8 mouse cellular contexts compared by ENCODE assay signal in genomic region chr2:52857611-52858528, GRCm38 (mm10). TPM values are rescaled to one million over a fixed set of nuclear protein-coding genes. Genes with fewer than 3 reads are reported as not detected.
DNase-seq lines count a peak whose midpoint lies in the region; ATAC-seq and TF ChIP-seq lines count a peak whose summit lies in the region.

Gene Fmnl2, plus strand, starts transcription at chr2:52857860.

- peak within 1 kb of the TSS; percentile 94 for H3K9ac ChIP-seq in forebrain, embryonic 12.5 days
- H3K9ac ChIP-seq in heart, embryonic 15.5 days, result peak within 1 kb of the TSS; percentile 87
- H3K9ac ChIP-seq in liver, embryonic 11.5 days (ENCODE audit: low read depth, low read length), result peak within 1 kb of the TSS; percentile 66
- peak within 1 kb of the TSS; percentile 88 for H3K9ac ChIP-seq in stomach, embryonic 16.5 days (ENCODE audit: low read length)

- peak within 1 kb of the TSS; percentile 89 for H3K4me2 ChIP-seq in forebrain, embryonic 12.5 days
- peak within 1 kb of the TSS; percentile 99 for H3K4me2 ChIP-seq in heart, embryonic 15.5 days
- peak within 1 kb of the TSS; percentile 93 for H3K4me2 ChIP-seq in liver, embryonic 11.5 days
- peak within 1 kb of the TSS; percentile 79 for H3K4me2 ChIP-seq in stomach, embryonic 16.5 days (ENCODE audit: low read depth, low read length)

- peak; percentile 90 for TF ChIP-seq POLR2A in brain, embryonic 14.5 days (IDR thresholded peaks at IDR 0.05; ENCODE audit: borderline replicate concordance, extremely low read depth, insufficient read depth, insufficient read length, poor library complexity, severe bottlenecking)

- peaks cover 36% of the 10 kb centered on the region for H3K4me1 ChIP-seq in forebrain, embryonic 12.5 days
- peaks cover 10% of the 10 kb centered on the region for H3K4me1 ChIP-seq in heart, embryonic 15.5 days (replicated peaks)
- H3K4me1 ChIP-seq in liver, embryonic 11.5 days (replicated peaks; ENCODE audit: control insufficient read depth, insufficient read depth, low read length), result no peaks in the 10 kb centered on the region
- H3K4me1 ChIP-seq in stomach, embryonic 16.5 days (ENCODE audit: control insufficient read depth, insufficient read depth, low read length), result peaks cover 21% of the 10 kb centered on the region

- DNase-seq in 3134 (ENCODE audit: extremely low read depth, insufficient read length, low spot score), result peak; percentile 82
- peak; percentile 90 for DNase-seq in brain, embryonic 14.5 days (ENCODE audit: low read depth)
- DNase-seq in kidney, postnatal 10 days, result peak; percentile 93
- peak; percentile 77 for DNase-seq in liver, embryonic 11.5 days (ENCODE audit: low spot score)
- DNase-seq in neural tube, embryonic 10.5 days (ENCODE audit: extremely low spot score, low spot score), result peak; percentile 90

- H3K27ac ChIP-seq in forebrain, embryonic 12.5 days, result peak within 1 kb of the TSS; percentile 89
- H3K27ac ChIP-seq in heart, embryonic 15.5 days, result peak within 1 kb of the TSS; percentile 67
- no peak within 1 kb of the TSS for H3K27ac ChIP-seq in liver, embryonic 11.5 days (ENCODE audit: low read depth, low read length)
- peak within 1 kb of the TSS; percentile 73 for H3K27ac ChIP-seq in stomach, embryonic 16.5 days (ENCODE audit: low read length)

- WGBS in forebrain, embryonic 12.5 days, result under 1% methylated on average over 112 of the region's 114 CpGs
- under 1% methylated on average over 112 of the region's 114 CpGs for WGBS in heart, embryonic 15.5 days
- WGBS in liver, embryonic 11.5 days, result under 1% methylated on average over 114 of the region's 114 CpGs
- under 1% methylated on average over 111 of the region's 114 CpGs for WGBS in stomach, embryonic 16.5 days

- peak; percentile 95 for ATAC-seq in forebrain, embryonic 12.5 days (ENCODE audit: low FRiP score)
- peak; percentile 88 for ATAC-seq in heart, embryonic 15.5 days (replicated peaks; ENCODE audit: insufficient number of reproducible peaks, insufficient read depth, low FRiP score, low read depth)
- ATAC-seq in liver, embryonic 11.5 days (replicated peaks; ENCODE audit: low FRiP score), result peak; percentile 79
- peak; percentile 91 for ATAC-seq in stomach, embryonic 16.5 days (ENCODE audit: insufficient read depth, low FRiP score)

- no peaks in the 10 kb centered on the region for H3K9me3 ChIP-seq in forebrain, embryonic 12.5 days
- no peaks in the 10 kb centered on the region for H3K9me3 ChIP-seq in heart, embryonic 15.5 days (replicated peaks)
- H3K9me3 ChIP-seq in liver, embryonic 11.5 days (ENCODE audit: control insufficient read depth, low read length), result no peaks in the 10 kb centered on the region
- H3K9me3 ChIP-seq in stomach, embryonic 16.5 days (replicated peaks; ENCODE audit: control insufficient read depth, low read length), result no peaks in the 10 kb centered on the region

- peak within 1 kb of the TSS; percentile 78 for H3K4me3 ChIP-seq in forebrain, embryonic 12.5 days (replicated peaks)
- peak within 1 kb of the TSS; percentile 89 for H3K4me3 ChIP-seq in heart, embryonic 15.5 days
- H3K4me3 ChIP-seq in liver, embryonic 11.5 days (ENCODE audit: low read depth, low read length), result peak within 1 kb of the TSS; percentile 71
- H3K4me3 ChIP-seq in stomach, embryonic 16.5 days (replicated peaks; ENCODE audit: low read length), result peak within 1 kb of the TSS; percentile 93

- no peaks in the 10 kb centered on the region for H3K36me3 ChIP-seq in forebrain, embryonic 12.5 days (replicated peaks)
- no peaks in the 10 kb centered on the region for H3K36me3 ChIP-seq in heart, embryonic 15.5 days
- H3K36me3 ChIP-seq in liver, embryonic 11.5 days (ENCODE audit: control insufficient read depth, insufficient read depth, low read length), result no peaks in the 10 kb centered on the region
- no peaks in the 10 kb centered on the region for H3K36me3 ChIP-seq in stomach, embryonic 16.5 days (ENCODE audit: control insufficient read depth, insufficient read depth, low read length)

- H3K27me3 ChIP-seq in forebrain, embryonic 12.5 days, result no peaks in the 10 kb centered on the region
- H3K27me3 ChIP-seq in heart, embryonic 15.5 days, result 0 out of 2 replicates have a peak, but pooled peaks cover 3% of the 10 kb centered on the region
- peaks cover 31% of the 10 kb centered on the region for H3K27me3 ChIP-seq in liver, embryonic 11.5 days (replicated peaks; ENCODE audit: control insufficient read depth, insufficient read depth, low read length)
- no peaks in the 10 kb centered on the region for H3K27me3 ChIP-seq in stomach, embryonic 16.5 days (ENCODE audit: control insufficient read depth, insufficient read depth, low read length)

- TF ChIP-seq CTCF in brain, embryonic 14.5 days (IDR thresholded peaks at IDR 0.05; ENCODE audit: borderline replicate concordance, extremely low read depth, insufficient read depth, insufficient read length), result no peak

RNA-seq across cellular contexts. Expression of gene Fmnl2, which starts in this region (rescaled TPM):
- polyA plus RNA-seq in brain, embryonic 14.5 days (2012; rRNA removed), result 45.8 and 47.7 TPM in 2 replicates
- polyA plus RNA-seq in forebrain, embryonic 12.5 days (2016; fragmentation: Nextera tagmentation; extraction: Ambion mirVana), result 13.9 and 14.6 TPM in 2 replicates
- 1.0 and 1.6 TPM in 2 replicates for polyA plus RNA-seq in heart, embryonic 15.5 days (2015; fragmentation: Nextera tagmentation; extraction: Ambion mirVana)
- polyA plus RNA-seq in liver, embryonic 11.5 days (2014; fragmentation: Nextera tagmentation; extraction: Ambion mirVana), result 1.4 and 1.5 TPM in 2 replicates
- polyA plus RNA-seq in stomach, embryonic 16.5 days (2015; fragmentation: Nextera tagmentation; extraction: Ambion mirVana), result 3.3 TPM in 2 replicates
